Mouse (Mus musculus): ENCODE results near the gene Sh3yl1. TPM values are rescaled to one million over a fixed set of nuclear protein-coding genes. Genes with fewer than 3 reads are reported as not detected.

Sh3yl1 gene
- total RNA-seq (2023; ENCODE audit: inconsistent age) = 3.1 to 3.9 TPM (median 3.4 TPM) in 4 replicates

GRCm38 (mm10) chr12:30911261-30912047 is at the start of gene Sh3yl1, which contains the start of gene Acp1:
Gene Sh3yl1 (plus strand): TSS chr12:30911668.
Gene Acp1 (minus strand): TSS chr12:30911589.

GRCm38 (mm10) chr12:30883986-30884621 is 27.4 kb upstream of the Sh3yl1 start, which contains the start of gene Alkal2:
Gene Alkal2 (plus strand): TSS chr12:30884322.

Other genes with a start within 250 kb of the Sh3yl1 start
- gene Alkal2, start 27.3 kb upstream of the Sh3yl1 start, total RNA-seq (2023; ENCODE audit: inconsistent age) = not detected in 4 replicates
- gene Acp1, start 79 bp upstream of the Sh3yl1 start, total RNA-seq (2023; ENCODE audit: inconsistent age) = 25.2 to 26.5 TPM (median 25.6 TPM) in 4 replicates
- gene Fam110c, start 162.2 kb downstream of the Sh3yl1 start, total RNA-seq (2023; ENCODE audit: inconsistent age) = not detected in 4 replicates